Mouse (Mus musculus): ENCODE measurements around the gene Herc4.

The Herc4 gene

GRCm38 (mm10) chr10:63243493-63244054 is at the start of gene Herc4:
Herc4 (plus strand) TSS chr10:63243810.
- DNase-seq (ENCODE audit: low spot score), result peak; percentile 93

DNA sequence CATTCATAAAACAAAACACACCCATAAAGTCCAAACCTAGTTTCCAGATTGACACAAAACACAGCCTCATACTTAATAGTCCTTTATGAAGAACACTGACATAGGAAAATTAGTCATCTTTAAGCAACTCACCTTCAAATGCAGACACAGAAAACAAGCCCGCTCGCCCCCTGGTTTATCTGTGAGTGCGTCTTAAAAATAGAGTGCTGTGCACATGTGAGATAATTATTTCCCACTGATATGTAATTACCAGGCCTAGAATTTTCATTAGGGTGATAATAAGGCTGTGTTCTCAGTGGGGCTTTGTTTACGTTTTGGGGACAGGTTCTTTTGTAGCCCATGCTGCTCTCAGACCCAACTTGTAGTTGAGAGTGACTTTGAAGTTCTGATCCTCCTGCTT is 44.6 kb upstream of the Herc4 start:
- no peak for DNase-seq (ENCODE audit: low spot score)

- no peak for DNase-seq (ENCODE audit: low spot score)
Measured at GRCm38 (mm10) chr10:63201534-63201933, 42.1 kb upstream of the Herc4 start.

- no peak for DNase-seq (ENCODE audit: low spot score)
Measured at GRCm38 (mm10) chr10:63203002-63203401, 40.6 kb upstream of the Herc4 start.

DNA sequence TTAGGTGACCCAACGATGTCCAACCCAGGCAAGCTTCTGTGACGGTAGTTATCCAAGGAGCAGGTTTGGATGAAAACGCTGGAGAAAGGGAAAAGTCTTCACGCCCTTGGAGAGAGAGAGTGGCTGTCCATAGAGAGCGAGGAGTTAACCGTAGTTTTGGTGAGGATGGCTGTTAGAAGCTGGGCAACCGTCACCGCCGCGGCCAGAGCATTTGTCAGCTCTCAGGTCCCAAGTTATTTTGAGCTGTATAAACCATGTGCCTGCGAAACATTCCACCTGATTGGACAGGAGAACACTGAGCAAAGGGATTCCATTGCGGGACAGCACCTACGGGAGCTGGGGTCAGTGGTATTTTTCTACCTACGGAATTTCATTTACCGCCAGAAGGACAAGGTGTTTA is 39.9 kb upstream of the Herc4 start, which contains the start of gene Mypn:
Gene Mypn, minus strand, starts transcription at position 225 of the 400 bp plus-strand sequence.
- no peak for DNase-seq (ENCODE audit: low spot score)

DNA sequence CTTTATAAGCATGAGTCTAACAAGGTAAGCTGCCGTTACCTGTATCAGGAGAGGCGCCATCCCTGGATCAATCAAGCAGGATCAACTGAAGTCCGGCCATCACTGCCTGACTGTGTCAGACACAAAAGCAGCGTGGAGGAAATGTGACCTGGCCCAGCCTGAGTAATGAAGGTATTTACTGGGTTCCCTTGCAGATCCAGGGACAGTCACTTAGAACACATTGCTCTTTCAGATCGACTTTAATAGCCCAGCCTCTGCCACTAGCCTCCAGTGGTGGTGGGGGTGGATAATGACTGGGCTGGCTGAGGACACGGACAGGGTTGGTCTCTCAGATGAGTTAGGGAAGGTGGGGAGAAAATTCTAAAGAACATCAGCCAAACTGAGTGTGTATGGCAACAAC is 34.7 kb upstream of the Herc4 start:
- no peak for DNase-seq (ENCODE audit: low spot score)

DNA sequence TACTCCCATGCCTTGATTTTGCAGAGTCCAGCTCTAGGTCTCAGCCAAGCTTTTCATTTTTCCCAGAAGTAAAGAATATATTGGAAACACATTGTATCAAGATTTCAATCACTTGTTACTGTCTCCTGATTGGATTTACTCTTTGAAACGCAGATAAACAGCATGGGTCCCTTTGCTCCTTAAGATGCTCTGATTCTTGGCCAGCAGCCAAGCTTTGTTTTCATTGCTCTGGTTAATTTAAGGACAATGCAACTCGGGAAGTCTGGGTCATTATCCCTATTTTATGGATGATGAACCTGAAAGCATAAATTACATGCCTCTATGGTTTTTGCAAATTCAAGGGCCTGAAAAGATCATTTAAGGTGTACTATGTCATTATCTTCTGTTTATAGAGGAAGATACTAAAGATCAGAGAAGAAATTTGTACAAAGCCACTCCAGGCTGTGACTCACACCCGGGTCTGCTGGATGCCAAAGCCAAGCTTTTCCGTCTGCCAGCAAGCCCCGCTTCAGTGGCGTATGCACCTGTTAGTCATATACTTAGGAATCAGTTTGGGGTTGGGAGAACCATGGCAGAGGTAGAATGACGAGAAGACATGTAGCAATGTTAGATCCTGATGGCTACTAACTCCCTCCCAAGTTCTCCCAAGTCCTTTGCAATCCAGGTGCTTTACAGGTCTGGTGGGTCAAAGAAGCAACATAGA is 22.4 kb upstream of the Herc4 start:
- no peak for DNase-seq (ENCODE audit: low spot score)

- no peak for DNase-seq (ENCODE audit: low spot score)
Measured at GRCm38 (mm10) chr10:63224341-63224740, 19.3 kb upstream of the Herc4 start.

DNA sequence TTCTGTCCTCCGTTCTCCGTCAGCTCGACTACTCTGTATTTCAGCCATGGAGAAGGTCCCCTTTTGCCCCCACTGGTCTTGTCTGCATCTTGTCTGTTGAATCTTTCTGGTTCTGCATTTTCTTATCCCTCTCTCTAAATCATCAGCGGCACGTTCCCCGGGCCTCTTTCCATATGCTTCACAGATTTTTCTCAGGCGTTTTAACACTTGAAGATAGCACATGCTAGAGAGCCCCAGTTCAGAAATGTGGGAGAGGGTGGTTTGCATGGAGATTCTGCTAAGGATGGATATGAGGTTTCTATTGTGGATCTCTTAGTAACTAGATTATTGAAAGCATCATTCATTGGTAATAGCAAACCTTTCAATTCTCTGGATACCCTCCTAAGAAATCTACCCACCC is 13.3 kb upstream of the Herc4 start:
- DNase-seq (ENCODE audit: low spot score), result no peak

DNA sequence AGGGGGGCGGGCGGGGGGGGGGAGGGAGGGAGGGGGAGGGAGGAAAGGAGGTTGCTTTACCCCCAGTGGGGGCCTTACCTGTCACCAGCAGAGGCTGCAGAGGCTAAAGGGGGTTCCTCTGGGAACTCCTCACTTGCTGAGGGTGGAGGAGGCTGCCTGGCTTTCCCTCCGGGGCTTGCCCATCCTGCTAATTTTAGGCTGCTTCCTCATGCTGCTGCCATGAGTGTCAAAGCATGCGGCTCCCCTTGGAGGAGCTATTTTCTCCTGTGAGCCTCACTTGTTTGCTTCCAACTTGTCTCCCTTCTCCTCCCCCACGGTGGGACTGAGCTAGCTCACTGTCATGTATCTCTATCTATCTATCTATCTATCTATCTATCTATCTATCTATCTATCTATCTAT is 12.8 kb upstream of the Herc4 start:
- no peak for DNase-seq (ENCODE audit: low spot score)

DNA sequence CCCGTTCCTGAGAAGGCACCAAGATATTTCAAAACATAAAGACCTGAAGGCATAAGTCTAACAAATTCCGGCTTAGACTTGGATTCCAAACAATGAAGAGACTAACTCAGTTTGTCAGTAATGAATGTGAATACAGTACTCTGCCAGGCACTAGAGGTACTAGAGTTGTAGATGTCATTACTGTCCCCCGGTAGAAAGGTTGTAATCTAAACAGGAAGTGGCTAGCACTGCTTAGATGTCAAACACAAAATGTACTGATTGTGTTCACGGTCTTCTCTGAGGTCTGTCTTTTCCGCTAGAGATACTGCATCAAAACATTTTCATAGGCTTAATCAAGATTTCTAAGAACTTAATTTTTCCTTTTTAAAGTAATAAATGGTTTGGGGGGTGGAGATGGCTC is 12.0 kb upstream of the Herc4 start:
- no peak for DNase-seq (ENCODE audit: low spot score)

DNA sequence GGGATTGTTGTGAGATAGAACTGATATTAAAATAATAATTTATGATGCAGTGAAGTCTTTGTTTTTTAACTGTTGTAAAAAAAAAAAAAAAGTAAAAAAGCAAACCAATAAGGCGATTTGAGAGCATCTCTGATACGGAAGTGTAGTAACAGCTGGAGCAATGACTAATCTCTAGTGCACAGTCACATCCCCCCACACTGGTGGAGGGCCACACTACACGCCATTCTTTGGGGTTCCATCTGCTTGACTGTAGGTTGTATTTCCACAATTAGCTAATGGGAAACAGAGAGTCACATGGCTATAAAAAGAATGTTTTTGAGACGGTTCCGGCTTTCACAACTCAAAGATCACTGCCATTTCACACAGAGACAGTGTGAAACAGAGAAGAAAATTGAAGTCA is 9.5 kb upstream of the Herc4 start:
- no peak for DNase-seq (ENCODE audit: low spot score)

- DNase-seq (ENCODE audit: low spot score), result no peak
Measured at GRCm38 (mm10) chr10:63235889-63236288, 7.7 kb upstream of the Herc4 start.

DNA sequence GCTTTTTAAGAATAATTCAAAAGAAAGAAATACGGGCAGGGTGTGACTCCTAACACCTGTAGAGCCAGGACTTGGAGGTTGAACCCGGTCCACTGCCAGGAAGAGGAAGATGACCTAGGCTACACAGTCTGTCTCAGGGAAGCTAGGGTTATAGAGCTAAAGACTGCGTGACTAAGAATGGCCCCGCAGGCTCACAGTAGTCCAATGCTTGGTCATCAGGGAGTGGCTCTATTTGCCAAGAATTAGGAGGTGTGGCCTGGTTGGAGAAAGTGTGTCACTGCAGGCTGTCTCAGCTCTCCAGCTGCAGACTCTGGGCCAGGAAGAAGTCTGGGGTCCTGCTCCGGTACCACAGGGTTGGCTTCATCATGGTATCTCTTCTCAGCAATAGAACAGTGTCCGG is 6.9 kb upstream of the Herc4 start:
- DNase-seq (ENCODE audit: low spot score), result no peak

DNA sequence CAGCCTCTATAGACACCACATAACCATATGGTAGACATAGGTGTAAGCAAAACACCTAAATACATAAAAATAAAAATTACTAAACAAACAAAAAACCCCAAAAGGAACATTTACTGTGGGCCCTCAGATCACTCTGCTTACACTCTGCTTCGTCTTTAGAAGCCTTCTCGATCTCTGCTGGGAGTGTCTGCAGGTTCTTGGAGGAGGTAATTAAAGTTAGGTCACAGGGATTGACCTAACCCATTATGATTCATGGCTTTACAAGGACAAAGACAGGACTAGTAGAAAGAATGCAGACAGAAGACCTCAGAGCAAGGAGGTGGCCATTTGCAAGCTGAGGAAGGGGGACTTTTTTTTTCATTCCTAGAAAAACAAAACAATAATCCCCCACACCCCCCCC is 6.4 kb upstream of the Herc4 start:
- no peak for DNase-seq (ENCODE audit: low spot score)

DNA sequence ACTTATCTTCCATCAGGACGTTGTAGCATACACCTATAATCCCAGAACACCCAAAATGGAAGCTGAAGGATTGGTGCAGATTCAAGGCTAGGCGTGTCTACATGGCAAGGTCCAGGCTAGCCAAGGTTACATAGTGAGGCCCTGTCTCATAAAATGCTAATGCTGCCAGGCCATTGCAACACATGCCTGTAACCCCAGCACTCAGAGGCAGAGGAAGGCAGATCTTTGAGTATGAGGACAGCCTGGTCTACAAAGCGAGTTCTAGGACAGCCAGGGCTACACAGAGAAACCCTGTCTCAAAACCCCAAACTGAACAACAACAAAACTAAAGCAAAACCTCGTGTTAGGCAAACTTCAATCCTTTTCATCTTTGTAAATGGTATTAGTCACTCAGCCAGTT is 5.5 kb upstream of the Herc4 start:
- DNase-seq (ENCODE audit: low spot score), result no peak

DNA sequence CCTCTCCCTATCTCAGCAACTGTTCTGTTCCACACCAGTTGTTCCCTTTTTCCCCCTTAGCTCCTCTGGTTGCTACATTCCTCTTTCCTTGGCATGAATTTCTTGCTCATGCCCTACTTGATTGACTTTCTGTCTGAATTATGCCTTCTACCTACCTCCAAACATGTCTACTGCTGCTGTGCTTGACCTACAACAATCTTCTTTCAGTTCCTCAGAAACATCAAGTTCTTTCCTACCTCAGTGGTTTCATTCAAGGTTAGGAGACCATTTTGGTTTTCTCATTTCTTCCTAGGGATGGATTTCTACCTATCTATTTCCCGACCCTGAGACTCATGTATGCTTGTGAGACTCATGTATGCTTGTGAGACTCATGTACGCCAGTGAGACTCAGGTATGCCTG is 3.8 kb upstream of the Herc4 start:
- no peak for DNase-seq (ENCODE audit: low spot score)

GRCm38 (mm10) chr10:63240868-63241271 is 2.7 kb upstream of the Herc4 start:
- no peak for DNase-seq (ENCODE audit: low spot score)

DNA sequence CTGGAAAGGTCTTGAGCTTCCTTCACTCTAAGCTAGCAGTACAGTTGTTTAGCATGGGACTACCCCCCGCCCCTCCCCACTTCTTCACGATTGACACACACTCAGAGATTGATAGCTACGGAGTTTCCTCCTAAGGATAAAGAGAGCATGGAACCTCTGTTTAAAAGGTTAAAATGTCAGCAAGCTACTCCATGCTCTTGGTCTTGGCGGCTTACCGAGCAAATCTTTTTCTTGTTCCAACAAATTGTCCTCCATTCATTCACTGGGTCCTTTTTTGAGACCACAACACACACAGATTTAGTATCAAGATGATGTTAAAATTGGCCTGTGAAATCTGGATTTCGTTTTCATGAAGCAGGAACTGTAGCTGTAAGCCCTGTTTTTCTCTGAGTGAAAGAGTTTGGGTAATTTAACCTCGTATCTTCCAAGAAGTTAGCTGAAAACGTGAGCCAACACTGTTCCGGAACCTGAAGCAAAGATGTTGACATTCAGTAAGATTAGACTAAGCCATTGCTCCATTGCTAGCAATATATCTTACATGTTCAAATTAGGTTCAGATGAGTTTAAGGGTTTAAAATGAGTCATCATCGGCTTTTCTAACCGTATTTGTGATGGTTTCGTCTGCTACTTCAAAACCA is 693 bp upstream of the Herc4 start:
- peak; percentile 7 for DNase-seq (ENCODE audit: low spot score)

DNA sequence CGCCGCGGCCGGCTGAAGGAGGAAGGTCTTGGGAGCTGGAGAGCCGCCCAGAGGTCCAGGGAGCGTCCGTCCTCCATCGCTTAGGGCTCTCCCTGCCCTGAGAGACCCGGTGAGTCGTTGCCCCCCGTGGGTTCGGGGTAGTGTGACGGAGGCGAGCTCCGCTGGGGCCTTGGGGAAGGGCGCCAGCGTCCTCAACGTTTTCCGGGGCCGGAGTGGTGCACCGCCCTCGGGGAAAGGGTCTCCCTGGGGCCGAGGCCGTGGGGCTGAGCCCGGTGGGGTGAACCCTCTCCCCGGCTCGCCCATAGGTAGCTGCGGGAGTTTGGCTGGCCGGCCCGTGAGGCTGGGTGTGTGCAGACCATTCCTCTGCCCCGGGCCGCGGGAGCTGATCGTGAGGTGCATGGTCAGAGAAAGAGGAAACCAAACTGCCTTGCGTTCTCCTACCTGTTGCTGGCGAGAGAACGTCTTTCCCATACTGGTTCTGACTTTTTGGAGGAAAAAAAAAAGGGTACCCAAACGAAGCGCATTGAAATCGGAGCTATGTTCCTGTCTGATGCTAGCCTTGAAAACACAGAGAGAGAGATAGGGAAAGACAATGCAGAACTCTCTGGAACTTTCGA is 553 bp downstream of the Herc4 start:
- peak; percentile 51 for DNase-seq (ENCODE audit: low spot score)

- DNase-seq (ENCODE audit: low spot score), result peak; percentile 75
Measured at GRCm38 (mm10) chr10:63244746-63245145, 1.1 kb downstream of the Herc4 start.

- DNase-seq (ENCODE audit: low spot score), result no peak
Measured at GRCm38 (mm10) chr10:63245846-63246245, 2.2 kb downstream of the Herc4 start.

DNA sequence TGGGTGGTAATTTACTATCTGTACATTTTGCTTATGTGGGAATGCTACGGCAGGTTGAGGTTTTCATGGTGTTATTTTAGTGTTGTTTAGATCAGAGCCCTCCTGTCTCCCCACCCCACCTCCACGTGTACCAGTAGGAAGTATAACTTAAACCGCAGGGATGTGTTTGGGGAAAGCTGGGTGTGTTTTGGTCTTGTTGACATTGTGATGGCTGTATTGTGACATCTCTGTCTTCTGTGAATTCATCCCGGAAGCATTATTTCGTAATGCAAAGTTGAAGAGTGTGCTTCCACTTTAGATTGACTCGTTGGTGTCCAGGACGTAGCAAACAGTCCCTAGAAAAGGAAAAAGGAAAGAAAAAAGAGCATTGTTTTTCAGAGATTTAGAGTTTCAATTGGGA is 3.8 kb downstream of the Herc4 start:
- no peak for DNase-seq (ENCODE audit: low spot score)
